Mouse (Mus musculus): ENCODE results near the gene Tbx18. TPM values are rescaled to one million over a fixed set of nuclear protein-coding genes. Genes with fewer than 3 reads are reported as not detected.

Gene Tbx18
- polyA plus RNA-seq, 1 experiment from 2014 or later, result 13.5 TPM

DNA sequence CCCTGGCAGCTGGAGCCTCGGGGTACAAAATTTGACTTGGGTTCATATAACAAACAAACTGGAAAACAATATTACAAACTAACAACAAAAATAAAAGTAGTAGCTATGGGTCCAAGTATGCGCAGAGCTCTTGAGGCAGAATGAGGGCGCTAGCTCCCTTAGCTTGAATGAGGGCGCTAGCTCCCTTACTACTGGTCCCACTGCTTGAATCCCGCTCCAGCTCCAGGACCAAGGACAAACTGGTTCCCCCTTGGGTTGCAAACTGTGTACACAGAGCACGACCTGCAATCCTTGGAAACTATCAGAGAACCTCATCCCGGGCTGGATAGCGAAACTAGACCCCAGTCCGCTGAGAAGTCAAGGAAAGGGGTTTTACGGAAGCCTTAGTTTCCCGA, 2.2 kb upstream of the Tbx18 start:
- Histone ChIP-seq H3K9me3 (no peaks in the 10 kb centered on the region), H3K4me1 (peaks cover 24% of the 10 kb centered on the region; the same call in 1 of the 2 replicates), H3K4me3 (peak overlapping the region; percentile 45), H3K36me3 (no peaks in the 10 kb centered on the region), H3K27ac (no peak overlapping the region), H3K27me3 (ENCODE audit: insufficient read depth, poor library complexity, severe bottlenecking) (peaks cover 83% of the 10 kb centered on the region)
- DNase-seq (ENCODE audit: low spot score), result peak; percentile 74
- WGBS, result under 1% methylated on average over 11 of the region's 11 CpGs

DNA sequence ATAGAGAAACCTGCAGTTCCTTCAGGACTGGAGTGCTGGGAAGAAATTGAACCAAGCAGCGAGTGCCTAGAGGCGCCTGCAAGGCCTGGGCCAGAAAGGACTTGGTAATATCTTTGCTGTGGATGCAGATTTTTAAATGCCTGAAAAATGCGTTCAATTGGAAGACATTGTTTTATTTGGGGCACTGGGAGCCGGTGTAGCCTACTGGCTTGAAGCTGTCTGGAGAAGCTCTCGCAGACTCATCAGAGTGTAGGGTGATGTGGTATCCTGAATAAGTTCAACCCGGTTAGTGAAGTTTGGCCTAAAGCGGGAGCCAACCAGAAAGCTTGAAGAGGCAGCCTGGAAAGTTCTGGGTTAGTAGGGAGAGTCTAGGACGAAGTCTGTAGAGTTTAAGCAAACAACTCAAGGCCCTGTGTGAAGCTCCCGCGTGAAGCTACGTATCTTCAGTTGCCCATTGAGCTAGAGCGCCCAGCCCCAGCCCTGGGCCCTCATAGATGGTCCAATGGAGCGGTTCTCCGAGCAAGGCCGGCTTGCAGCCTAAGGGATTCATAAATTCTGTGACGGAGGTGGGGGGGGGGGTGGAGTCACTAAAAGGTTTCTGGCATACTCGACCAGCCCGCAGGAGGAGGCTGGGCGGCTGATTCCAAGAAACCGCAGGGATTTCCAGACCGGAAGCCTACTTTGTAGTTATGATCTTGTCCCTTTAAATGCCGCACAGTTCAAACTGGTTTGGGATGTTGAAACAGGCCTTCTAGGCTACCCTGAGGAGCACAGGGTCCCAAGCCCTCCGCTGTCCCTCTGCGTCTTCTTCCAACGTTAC, 1.6 kb upstream of the Tbx18 start:
- Histone ChIP-seq H3K27ac (peak overlapping the region; percentile 38; the same call in 1 of the 2 replicates), H3K4me1 (peaks cover 24% of the 10 kb centered on the region; the same call in 1 of the 2 replicates), H3K27me3 (ENCODE audit: insufficient read depth, poor library complexity, severe bottlenecking) (peaks cover 80% of the 10 kb centered on the region), H3K4me3 (peak overlapping the region; percentile 45), H3K36me3 (no peaks in the 10 kb centered on the region), H3K9me3 (no peaks in the 10 kb centered on the region)
- DNase-seq (ENCODE audit: low spot score), result peak; percentile 76
- WGBS, result 2% methylated on average over 25 of the region's 25 CpGs

DNA sequence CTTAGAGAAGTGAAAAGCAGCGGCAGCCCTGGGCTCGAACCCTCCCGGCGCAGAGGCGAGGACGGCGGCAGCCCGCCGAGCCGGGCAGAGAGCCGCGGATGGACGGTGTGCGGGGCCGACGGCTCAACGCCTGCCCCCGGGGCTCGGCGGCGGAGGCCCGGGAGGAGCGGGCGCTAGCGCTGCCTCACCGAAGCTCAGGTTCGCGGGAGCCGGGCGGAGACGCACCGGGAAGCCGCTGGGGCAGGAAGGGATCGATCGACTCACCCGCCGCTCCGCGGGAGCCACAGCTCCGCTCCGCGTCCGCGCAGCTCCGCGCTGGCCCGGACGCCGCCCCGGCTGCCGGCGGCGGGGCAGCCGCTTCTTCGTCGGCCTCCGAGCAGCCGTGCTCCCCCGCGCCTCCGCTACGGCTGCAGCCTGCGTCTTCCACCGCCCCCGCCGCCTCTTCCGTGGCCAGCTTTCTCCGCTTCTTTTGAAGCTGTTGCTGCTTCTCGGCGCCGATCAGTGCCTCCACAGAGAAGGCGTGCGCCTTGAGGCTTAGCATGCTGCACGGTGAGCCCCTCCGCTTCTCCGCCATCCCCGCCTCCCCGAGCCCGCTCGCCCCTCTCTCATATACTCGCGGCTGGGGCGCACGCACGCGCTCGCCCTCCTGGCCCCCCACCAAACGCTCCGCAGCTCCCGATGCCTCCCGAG, 644 bp downstream of the Tbx18 start:
- no peaks in the 10 kb centered on the region for H3K36me3 ChIP-seq
- H3K4me3 ChIP-seq, result peak overlapping the region; percentile 77
- WGBS, result under 1% methylated on average over 91 of the region's 91 CpGs
- H3K9me3 ChIP-seq, result no peaks in the 10 kb centered on the region
- H3K27me3 ChIP-seq (ENCODE audit: insufficient read depth, poor library complexity, severe bottlenecking), result peaks cover 74% of the 10 kb centered on the region
- H3K27ac ChIP-seq, result peak overlapping the region; percentile 91
- H3K4me1 ChIP-seq, result peaks cover 24% of the 10 kb centered on the region; the same call in 1 of the 2 replicates
- DNase-seq (ENCODE audit: low spot score), result no peak

GRCm38 (mm10) chr9:87729316-87730270, 1.5 kb downstream of the Tbx18 start:
- under 1% methylated on average over 75 of the region's 75 CpGs for WGBS

DNA sequence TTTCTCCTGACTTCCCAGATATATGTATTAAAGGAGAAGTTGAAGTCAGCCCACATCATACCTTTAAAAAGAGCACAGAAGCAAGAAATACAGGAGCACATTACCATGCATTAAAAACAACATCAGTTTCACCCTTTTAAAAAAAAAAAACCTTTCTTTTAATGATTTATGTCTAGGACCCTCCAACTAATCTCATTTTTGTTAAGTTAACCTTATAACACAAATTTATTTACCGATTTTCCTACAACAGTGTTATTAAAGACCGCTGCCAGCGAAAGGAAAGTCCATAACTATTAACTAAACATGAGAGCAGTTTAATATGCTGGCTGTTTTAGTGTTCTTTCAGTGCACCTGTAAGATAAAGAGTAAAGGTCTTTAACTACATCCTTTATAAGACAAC, 3.0 kb downstream of the Tbx18 start:
- Histone ChIP-seq H3K36me3 (no peaks in the 10 kb centered on the region), H3K4me3 (peak overlapping the region; percentile 77), H3K9me3 (no peaks in the 10 kb centered on the region), H3K27me3 (ENCODE audit: insufficient read depth, poor library complexity, severe bottlenecking) (peaks cover 67% of the 10 kb centered on the region), H3K4me1 (peaks cover 22% of the 10 kb centered on the region; the same call in 1 of the 2 replicates), H3K27ac (no peak overlapping the region)
- DNase-seq (ENCODE audit: low spot score), result no peak
- WGBS, result 26% methylated on average over 3 of the region's 3 CpGs

More at GRCm38 (mm10) chr9:87729316-87730270, 1.5 kb downstream of the Tbx18 start:
- no peaks in the 10 kb centered on the region for H3K36me3 ChIP-seq
- peak; percentile 82 for DNase-seq (ENCODE audit: low spot score)
- peak overlapping the region; percentile 77 for H3K4me3 ChIP-seq
- H3K27me3 ChIP-seq (ENCODE audit: insufficient read depth, poor library complexity, severe bottlenecking), result peaks cover 74% of the 10 kb centered on the region
- H3K4me1 ChIP-seq, result peaks cover 24% of the 10 kb centered on the region; the same call in 1 of the 2 replicates
- H3K9me3 ChIP-seq, result no peaks in the 10 kb centered on the region
- peak overlapping the region; percentile 91 for H3K27ac ChIP-seq

DNA sequence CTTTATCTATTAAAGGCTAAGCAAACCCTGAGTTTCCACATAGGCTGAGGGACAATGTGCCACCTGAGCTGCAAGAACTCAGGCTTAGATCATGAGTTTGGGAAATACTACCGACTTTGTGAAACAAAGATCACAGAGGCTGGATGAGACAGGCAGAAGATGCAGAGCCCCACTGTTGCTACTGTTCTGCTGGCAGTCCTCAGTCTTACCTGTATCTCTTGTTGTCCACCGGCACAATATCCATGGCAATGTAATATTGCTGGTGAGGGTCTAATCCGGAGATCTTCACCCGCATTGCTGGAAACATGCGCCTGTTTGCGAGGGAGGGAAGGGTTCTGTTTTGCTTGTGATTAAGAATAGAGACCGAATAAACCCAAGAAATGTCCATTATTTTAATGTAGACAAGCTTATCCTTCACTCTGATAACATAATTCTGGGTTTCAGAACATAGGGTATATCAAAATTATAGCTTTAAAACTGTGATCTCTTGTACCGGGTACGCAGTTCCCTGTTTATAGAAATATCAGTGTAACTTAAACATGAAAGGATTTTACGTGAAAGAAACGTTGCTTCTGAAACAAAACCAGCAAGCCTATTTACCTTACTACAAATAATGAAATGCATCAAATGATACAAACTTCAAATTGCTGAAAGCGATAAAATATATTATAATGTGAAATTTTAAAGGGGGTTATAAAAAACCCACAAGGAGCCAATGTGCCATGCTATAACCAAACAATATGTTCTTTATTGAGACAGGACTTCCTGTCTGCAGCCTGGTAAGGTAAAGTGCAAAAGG, 3.7 kb downstream of the Tbx18 start:
- H3K27me3 ChIP-seq (ENCODE audit: insufficient read depth, poor library complexity, severe bottlenecking), result peaks cover 59% of the 10 kb centered on the region
- H3K27ac ChIP-seq, result no peak overlapping the region
- H3K4me3 ChIP-seq, result peak overlapping the region; percentile 38

GRCm38 (mm10) chr9:87721793-87722192, 9.3 kb downstream of the Tbx18 start:
- WGBS, result 27% methylated on average over 2 of the region's 2 CpGs
- H3K27me3 ChIP-seq (ENCODE audit: insufficient read depth, poor library complexity, severe bottlenecking), result peaks cover 38% of the 10 kb centered on the region
- no peak overlapping the region for H3K4me3 ChIP-seq
- H3K36me3 ChIP-seq, result no peaks in the 10 kb centered on the region
- no peaks in the 10 kb centered on the region for H3K9me3 ChIP-seq
- DNase-seq (ENCODE audit: low spot score), result peak; percentile 69
- H3K4me1 ChIP-seq, result peaks cover 3% of the 10 kb centered on the region; the same call in 1 of the 2 replicates
- peak overlapping the region; percentile 64; the same call in 1 of the 2 replicates for H3K27ac ChIP-seq

More for the DNA sequence above, 3.7 kb downstream of the Tbx18 start:
- WGBS, result 17% methylated on average over 12 of the region's 12 CpGs
- Histone ChIP-seq H3K4me1 (peaks cover 15% of the 10 kb centered on the region; the same call in 1 of the 2 replicates), H3K9me3 (no peaks in the 10 kb centered on the region), H3K36me3 (no peaks in the 10 kb centered on the region)
- DNase-seq (ENCODE audit: low spot score), result peak; percentile 65

- no peak for DNase-seq (ENCODE audit: low spot score)
- H3K4me3 ChIP-seq, result no peak overlapping the region
- H3K27me3 ChIP-seq (ENCODE audit: insufficient read depth, poor library complexity, severe bottlenecking), result peaks cover 17% of the 10 kb centered on the region; the same call in 1 of the 2 replicates
- 68% methylated on average over 4 of the region's 4 CpGs for WGBS
- H3K27ac ChIP-seq, result no peak overlapping the region
- no peaks in the 10 kb centered on the region for H3K9me3 ChIP-seq
- H3K4me1 ChIP-seq, result no peaks in the 10 kb centered on the region
- peaks cover 24% of the 10 kb centered on the region for H3K36me3 ChIP-seq
These were observed 20.7 kb downstream of the Tbx18 start for GRCm38 (mm10) chr9:87710360-87710759.

GRCm38 (mm10) chr9:87708151-87708550, 22.9 kb downstream of the Tbx18 start:
- Histone ChIP-seq H3K4me1 (no peaks in the 10 kb centered on the region; the same call in 1 of the 2 replicates), H3K4me3 (no peak overlapping the region)
- no peak for DNase-seq (ENCODE audit: low spot score)

GRCm38 (mm10) chr9:87702267-87702666, 28.8 kb downstream of the Tbx18 start:
- 23% methylated on average over 2 of the region's 2 CpGs for WGBS
- Histone ChIP-seq H3K27me3 (ENCODE audit: insufficient read depth, poor library complexity, severe bottlenecking) (peaks cover 16% of the 10 kb centered on the region; the same call in 1 of the 2 replicates), H3K4me3 (no peak overlapping the region), H3K4me1 (peaks cover 9% of the 10 kb centered on the region), H3K27ac (0 out of 2 replicates have a peak overlapping the region, but pooled peaks have one; percentile 56), H3K9me3 (no peaks in the 10 kb centered on the region), H3K36me3 (peaks cover 14% of the 10 kb centered on the region)
- DNase-seq (ENCODE audit: low spot score), result peak; percentile 85

More at GRCm38 (mm10) chr9:87708151-87708550, 22.9 kb downstream of the Tbx18 start:
- Histone ChIP-seq H3K36me3 (peaks cover 28% of the 10 kb centered on the region), H3K27me3 (ENCODE audit: insufficient read depth, poor library complexity, severe bottlenecking) (peaks cover 22% of the 10 kb centered on the region; the same call in 1 of the 2 replicates), H3K9me3 (no peaks in the 10 kb centered on the region), H3K27ac (no peak overlapping the region)

- Histone ChIP-seq H3K27ac (no peak overlapping the region), H3K9me3 (no peaks in the 10 kb centered on the region), H3K4me3 (no peak overlapping the region), H3K27me3 (ENCODE audit: insufficient read depth, poor library complexity, severe bottlenecking) (no peaks in the 10 kb centered on the region), H3K36me3 (no peaks in the 10 kb centered on the region), H3K4me1 (peaks cover 8% of the 10 kb centered on the region; the same call in 1 of the 2 replicates)
- no peak for DNase-seq (ENCODE audit: low spot score)
- WGBS, result 73% methylated on average over 9 of the region's 9 CpGs
These were observed 44.1 kb downstream of the Tbx18 start for GRCm38 (mm10) chr9:87686981-87687380.

Measured in heart, embryonic 10.5 days (tissue).